ENCODE assay signal across 25 mouse cellular contexts in the genomic region with DNA sequence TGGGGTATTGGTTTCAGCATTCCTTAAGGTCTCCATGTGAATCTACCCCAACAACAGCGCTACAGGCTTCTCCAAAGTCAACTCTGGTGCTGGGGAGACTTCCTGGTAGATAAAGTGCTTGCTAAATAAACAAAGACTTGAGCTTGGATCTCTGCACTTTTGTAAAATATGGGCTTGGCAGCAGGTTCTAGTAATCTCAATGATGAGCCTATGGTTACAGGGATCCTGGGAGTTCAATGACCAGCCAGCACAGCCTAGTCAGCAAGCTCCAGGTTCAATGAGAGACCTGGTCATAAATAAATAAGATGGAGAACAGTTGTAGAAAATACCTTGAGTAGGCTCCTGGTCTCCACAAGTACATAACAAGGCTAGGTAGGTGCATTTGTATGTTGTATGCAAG.
"Had no signal": no experiment of that assay in that cellular context is flagged by ENCODE, and none has a peak within 500 bp of the region (broad histone marks: within the 10 kb centered on the region; RNA-seq: fewer than 3 reads in every experiment).

No protein-coding gene starts in this region.

- DNase-seq: gastrocnemius, adult 2 months; gastrocnemius, postnatal 10 days; gastrocnemius, postnatal 25 days; heart, adult 2 months; heart, postnatal 14 days; heart, postnatal 4 days; kidney, adult 18-20 months; kidney, adult 8-10 months; kidney, postnatal 10 days; kidney, postnatal 25 days; kidney, postnatal 4 days; liver had no signal

- ATAC-seq: forebrain, embryonic 16.5 days; hindbrain, embryonic 16.5 days; liver, embryonic 12.5 days had no signal

- H3K27me3 ChIP-seq: heart, embryonic 13.5 days; heart, embryonic 15.5 days; hindbrain, embryonic 12.5 days; limb, embryonic 12.5 days; liver, embryonic 12.5 days had no signal

- H3K4me3 ChIP-seq: gastrocnemius, adult 2 months; heart, adult 2 months; heart, embryonic 13.5 days; heart, embryonic 15.5 days; hindbrain, embryonic 10.5 days; hindbrain, embryonic 12.5 days; layer of hippocampus, adult 2 months; left cerebral cortex, adult 2 months; limb, embryonic 10.5 days; limb, embryonic 12.5 days; liver, embryonic 12.5 days had no signal

- H3K4me1 ChIP-seq: heart, embryonic 15.5 days; hindbrain, embryonic 10.5 days; hindbrain, embryonic 12.5 days; limb, embryonic 10.5 days; limb, embryonic 12.5 days; liver, embryonic 12.5 days had no signal

- H3K9ac ChIP-seq: heart, embryonic 13.5 days; heart, embryonic 15.5 days; hindbrain, embryonic 12.5 days; hindbrain, embryonic 14.5 days; limb, embryonic 12.5 days; liver, embryonic 12.5 days; liver, embryonic 14.5 days had no signal

- H3K36me3 ChIP-seq: heart, embryonic 13.5 days; heart, embryonic 15.5 days; hindbrain, embryonic 10.5 days; hindbrain, embryonic 12.5 days; limb, embryonic 10.5 days; limb, embryonic 12.5 days; liver, embryonic 12.5 days had no signal

- H3K4me2 ChIP-seq: heart, embryonic 13.5 days; heart, embryonic 15.5 days; hindbrain, embryonic 12.5 days; hindbrain, embryonic 14.5 days; limb, embryonic 12.5 days; liver, embryonic 12.5 days had no signal

- H3K27ac ChIP-seq: gastrocnemius, adult 2 months; heart, adult 2 months; heart, embryonic 13.5 days; heart, embryonic 15.5 days; hindbrain, embryonic 10.5 days; hindbrain, embryonic 12.5 days; hindbrain, embryonic 14.5 days; layer of hippocampus, adult 2 months; left cerebral cortex, adult 2 months; limb, embryonic 10.5 days; limb, embryonic 12.5 days; liver, embryonic 12.5 days; liver, embryonic 14.5 days had no signal

- H3K9me3 ChIP-seq: heart, embryonic 13.5 days; heart, embryonic 15.5 days; hindbrain, embryonic 10.5 days; hindbrain, embryonic 12.5 days; limb, embryonic 10.5 days; limb, embryonic 12.5 days; liver, embryonic 12.5 days had no signal
